Mouse (Mus musculus) hematopoietic stem cell, adult 5-6 weeks (primary cell): ENCODE measurements around the gene Aspm. TPM values are rescaled to one million over a fixed set of nuclear protein-coding genes. Genes with fewer than 3 reads are reported as not detected.

Experiments used
- ATAC-seq, 2 experiments: fragments of 125-278 bp in 1 of 2; replicated peaks in 1 of 2; 2 replicates each; pipeline ENCODE4 v1.8.0; 2016 to 2017; ENCODE audit warnings: inconsistent platforms in 2 of 2, mild to moderate bottlenecking in 2 of 2, moderate number of reproducible peaks in 2 of 2, low read depth in 1 of 2, moderate TSS enrichment in 1 of 2; ENCODE audit not compliant: low FRiP score in 2 of 2, poor library complexity in 2 of 2, severe bottlenecking in 2 of 2, insufficient read depth in 1 of 2, low TSS enrichment in 1 of 2
- total RNA-seq: library from RNA; stranded (forward); fragments of 172-1452, 232-1000 nt; gene quantifications from 2 replicates; pipeline ENCODE4 v1.2.3, GENCODE M21; 2017

The Aspm gene
- total RNA-seq, 1 experiment from 2014 or later = 41.5 TPM

GRCm38 (mm10) chr1:139494630-139495029 lies 40.1 kb downstream of the Aspm start:
- no peak for ATAC-seq

GRCm38 (mm10) chr1:139495408-139495807 lies 40.8 kb downstream of the Aspm start:
- ATAC-seq = no peak

GRCm38 (mm10) chr1:139496212-139496611 lies 41.6 kb downstream of the Aspm start:
- ATAC-seq = no peak

GRCm38 (mm10) chr1:139499751-139500150 lies 45.2 kb downstream of the Aspm start:
- no peak for ATAC-seq

GRCm38 (mm10) chr1:139501258-139501752 lies 46.7 kb downstream of the Aspm start, which contains the start of gene F13b:
Gene F13b (plus strand): TSS chr1:139501702.
- no peak for ATAC-seq

- no peak for ATAC-seq
These were observed 60.0 kb downstream of the Aspm start for GRCm38 (mm10) chr1:139514556-139514955.

Other genes starting within 250 kb of the Aspm start
- not detected in 2 replicates for gene Crb1, start 77.7 kb upstream of the Aspm start, total RNA-seq
- 37.1 and 47.7 TPM in 2 replicates for gene Zbtb41, start 32.5 kb upstream of the Aspm start, total RNA-seq
- not detected in 2 replicates for gene F13b, start 46.9 kb downstream of the Aspm start, total RNA-seq
- not detected in 2 replicates for gene Cfhr1, start 105.5 kb downstream of the Aspm start, total RNA-seq